Mouse (Mus musculus) left cerebral cortex, adult 8-10 months (tissue): Measurements from ENCODE around the gene Izumo1r. TPM values are rescaled to one million over a fixed set of nuclear protein-coding genes. Genes with fewer than 3 reads are reported as not detected.

ENCODE experiments used
- total RNA-seq, 4 experiments: library from RNA; stranded (reverse); gene quantifications; 2 replicates each; pipeline ENCODE4 v1.2.4; 2022

Gene Izumo1r
- total RNA-seq, 4 experiments from 2014 or later = not detected

Other genes with a start within 250 kb of the Izumo1r start
- not detected for gene Piwil4, start 163.2 kb downstream of the Izumo1r start, total RNA-seq
- under 1 TPM; 0.15 to 0.32 (median 0.21) TPM for gene Fut4, start 151.6 kb downstream of the Izumo1r start, total RNA-seq
- under 1 TPM in 1 of 4 experiments, not detected in 3; 0.59 TPM for gene 1700012B09Rik, start 132.9 kb downstream of the Izumo1r start, total RNA-seq
- 10 to 100 TPM; 14.6 to 19.7 (median 16.2) TPM for gene Mre11a, start 119.3 kb downstream of the Izumo1r start, total RNA-seq
- 10 to 100 TPM; 13.2 to 15.8 (median 13.7) TPM for gene Ankrd49, start 119.1 kb downstream of the Izumo1r start, total RNA-seq
- 10 to 100 TPM; 29.1 to 36.2 (median 31.5) TPM for gene Gpr83, start 43.7 kb downstream of the Izumo1r start, total RNA-seq
- gene Panx1, start 141.5 kb upstream of the Izumo1r start, total RNA-seq = 10 to 100 TPM; 26.5 to 30.1 (median 28.0) TPM
- gene Hephl1, start 208.2 kb upstream of the Izumo1r start, total RNA-seq = not detected